Mouse (Mus musculus) kidney, adult 9 months (tissue): ENCODE data around the gene Mgmt.
A peak's percentile ranks its signal among the peaks of the same experiment; 100 is the strongest.

Experiments
- DNase-seq: peaks from one replicate; pipeline ENCODE4 v3.0.0; 2022

The Mgmt gene

DNA sequence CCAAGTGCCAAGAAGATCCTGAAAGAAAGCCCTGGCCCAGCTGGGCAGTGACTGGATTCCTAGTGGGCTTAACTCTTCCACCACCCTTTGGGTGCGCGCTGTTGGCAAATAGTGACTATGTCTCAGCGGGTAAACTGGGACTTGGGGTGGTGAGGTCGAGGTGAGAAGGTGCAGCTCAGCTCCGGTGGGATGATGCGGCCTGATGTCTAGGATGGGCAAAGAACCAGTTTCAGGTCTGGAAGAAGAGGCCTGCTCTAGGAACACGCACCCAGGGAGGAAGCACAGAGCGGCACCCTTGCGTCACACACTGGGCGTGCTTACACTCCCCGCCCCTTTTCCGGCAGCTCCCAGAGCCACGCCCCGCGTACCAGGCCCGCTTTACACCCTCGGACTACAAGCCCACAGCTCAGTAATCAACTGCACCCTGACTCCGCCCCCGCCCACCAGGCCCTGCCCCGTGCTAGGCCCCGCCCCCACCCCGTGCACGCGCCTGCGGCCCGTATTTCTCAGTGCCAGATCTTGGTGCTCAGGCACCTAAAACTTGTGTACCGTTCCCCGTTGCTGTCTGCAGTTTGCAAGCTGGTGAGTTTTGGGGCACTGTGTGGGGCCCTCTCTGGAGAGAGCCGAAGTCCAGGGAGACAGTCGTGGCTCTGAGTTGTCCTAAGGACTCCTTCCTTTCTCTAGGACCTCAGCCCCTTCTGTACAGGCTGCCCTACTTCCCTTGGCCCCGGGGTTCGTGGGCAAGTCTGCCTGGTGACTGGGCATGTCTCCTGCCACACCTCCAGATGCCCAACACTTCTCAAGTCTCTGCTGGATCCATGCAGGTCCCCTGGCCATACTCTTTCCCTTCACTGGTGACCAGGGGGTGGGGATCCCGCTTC, at the start of gene Mgmt:
TSS of gene Mgmt (plus strand) at position 509 of the 881 bp plus-strand sequence.
- DNase-seq = peak; percentile 96

DNA sequence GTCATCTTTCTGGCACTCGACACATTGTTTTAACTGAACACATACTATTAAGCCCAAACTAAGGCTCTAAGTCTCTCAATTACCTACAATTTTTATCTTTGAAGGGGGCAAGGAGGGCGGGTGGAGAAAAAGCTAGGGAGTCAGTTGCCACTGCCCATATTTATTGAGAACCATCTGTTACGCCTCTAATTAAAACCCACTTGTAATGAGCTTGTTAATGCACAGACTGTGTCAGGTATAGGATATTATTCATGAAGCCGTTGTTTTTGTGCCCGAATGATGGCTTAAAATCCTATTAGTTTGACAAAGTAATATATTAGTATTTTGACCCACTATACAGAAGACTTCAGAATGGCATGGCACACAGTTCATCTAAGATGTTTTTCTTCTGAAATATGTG, 49.6 kb upstream of the Mgmt start:
- no peak for DNase-seq

DNA sequence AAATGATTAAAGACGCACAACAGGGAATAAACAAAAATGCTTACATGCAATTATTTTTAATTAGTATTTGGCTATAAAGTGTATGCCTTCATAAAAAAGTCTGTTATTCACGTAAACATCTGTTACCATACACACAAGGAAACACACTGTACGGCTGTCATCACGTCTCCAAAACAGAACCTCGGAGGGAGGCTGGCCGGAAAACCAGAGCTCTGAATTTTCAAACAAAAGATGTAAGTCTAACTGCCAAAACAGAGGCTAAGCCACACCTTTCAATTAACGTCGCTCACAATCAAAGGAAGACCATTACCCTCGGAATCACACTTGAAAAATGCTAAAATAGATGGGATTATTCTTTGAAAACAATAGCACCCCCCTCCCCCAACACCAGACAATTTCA, 49.1 kb upstream of the Mgmt start:
- DNase-seq = no peak

GRCm38 (mm10) chr7:136846086-136846620, 48.3 kb upstream of the Mgmt start:
- no peak for DNase-seq

GRCm38 (mm10) chr7:136847601-136848000, 46.8 kb upstream of the Mgmt start:
- DNase-seq = no peak

GRCm38 (mm10) chr7:136848761-136849160, 45.7 kb upstream of the Mgmt start:
- DNase-seq = no peak

- DNase-seq = no peak
Measured at GRCm38 (mm10) chr7:136849811-136850210, 44.6 kb upstream of the Mgmt start.

DNA sequence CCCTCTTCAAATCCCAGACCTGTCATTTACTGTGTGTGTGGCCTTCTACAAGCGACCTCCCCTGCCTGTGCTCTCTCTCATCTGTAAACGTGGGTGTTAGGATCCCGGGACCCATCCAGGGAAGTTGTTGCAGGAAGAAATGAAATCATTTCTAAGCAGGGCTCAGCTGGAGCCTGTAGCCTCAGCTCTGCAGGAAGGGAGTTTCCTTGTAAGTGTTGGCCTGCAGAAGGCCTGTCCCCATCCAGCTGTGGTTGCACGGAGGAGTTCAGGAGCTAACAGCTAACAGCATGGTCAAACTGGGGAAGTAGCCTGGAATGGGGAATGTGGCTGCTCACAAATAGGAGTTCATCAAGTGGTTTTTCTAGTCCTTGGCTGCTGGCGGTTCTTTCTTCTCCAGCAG, 44.1 kb upstream of the Mgmt start:
- no peak for DNase-seq

- DNase-seq = no peak
Measured at GRCm38 (mm10) chr7:136851946-136852345, 42.5 kb upstream of the Mgmt start.

- peak; percentile 17 for DNase-seq
Measured at GRCm38 (mm10) chr7:136852721-136853120, 41.7 kb upstream of the Mgmt start.

GRCm38 (mm10) chr7:136864677-136865463, 29.5 kb upstream of the Mgmt start:
- DNase-seq = no peak

DNA sequence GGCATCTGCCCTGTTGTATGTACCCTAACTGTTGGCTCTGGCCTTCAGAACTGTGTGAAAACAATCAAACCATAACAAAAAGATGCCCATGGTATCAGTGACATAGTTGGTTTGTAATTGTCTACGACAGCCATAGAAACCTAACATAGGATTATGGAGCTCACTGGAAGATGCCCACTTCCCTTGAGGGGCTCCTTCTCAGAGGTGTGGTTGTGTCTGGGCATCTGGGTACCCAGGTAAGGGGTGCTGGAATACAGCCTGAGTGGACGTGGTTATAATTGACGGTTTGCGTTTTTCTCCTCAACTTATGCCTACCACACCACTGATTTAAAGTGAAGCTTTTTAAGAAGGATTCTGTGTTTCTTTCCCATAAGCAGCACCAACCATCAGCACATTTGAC, 28.5 kb upstream of the Mgmt start:
- no peak for DNase-seq

DNA sequence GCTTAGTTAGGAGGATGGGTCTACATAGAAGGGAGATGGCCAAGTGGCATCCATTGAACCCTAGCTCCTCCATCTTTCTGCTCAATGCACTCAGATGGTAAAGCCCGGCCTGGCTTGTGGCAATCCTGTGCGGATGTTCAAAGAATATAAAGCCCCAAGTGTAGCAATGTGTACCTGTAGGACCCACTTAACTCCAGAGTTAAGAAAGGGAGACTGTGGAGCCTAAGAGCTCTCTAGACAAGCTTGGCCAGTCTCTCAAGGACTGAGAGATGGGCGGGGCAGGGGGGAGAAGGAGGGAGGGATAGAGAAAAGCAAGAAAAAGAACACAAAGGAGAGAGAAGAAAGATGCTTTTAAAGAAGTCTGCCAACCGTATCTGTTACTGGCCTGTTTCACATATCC, 27.9 kb upstream of the Mgmt start:
- no peak for DNase-seq

- DNase-seq = no peak
Measured at GRCm38 (mm10) chr7:136871535-136871934, 22.9 kb upstream of the Mgmt start.

DNA sequence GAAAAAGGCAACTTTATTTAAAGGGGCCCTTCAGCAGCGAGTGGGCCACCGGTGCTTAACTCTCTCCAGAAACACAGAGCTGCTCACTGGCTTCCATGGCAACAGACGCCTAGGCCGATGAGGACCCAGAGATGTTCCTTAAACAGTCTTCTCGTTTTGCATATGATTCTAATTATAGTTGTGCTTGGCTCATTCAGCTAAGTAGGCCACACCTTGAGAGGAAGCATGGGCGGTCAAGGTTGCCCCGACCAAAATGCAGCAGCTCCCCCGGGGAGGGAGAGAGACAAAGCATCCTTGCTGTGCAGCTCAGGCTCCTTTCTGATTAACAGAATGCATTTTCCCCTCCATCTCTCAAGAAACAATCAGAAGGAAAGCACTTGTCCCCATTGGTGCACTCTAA, 22.4 kb upstream of the Mgmt start:
- no peak for DNase-seq

GRCm38 (mm10) chr7:136874396-136874795, 20.0 kb upstream of the Mgmt start:
- no peak for DNase-seq

GRCm38 (mm10) chr7:136880386-136880785, 14.0 kb upstream of the Mgmt start:
- DNase-seq = no peak

- DNase-seq = no peak
Measured at GRCm38 (mm10) chr7:136888161-136888560, 6.3 kb upstream of the Mgmt start.

DNA sequence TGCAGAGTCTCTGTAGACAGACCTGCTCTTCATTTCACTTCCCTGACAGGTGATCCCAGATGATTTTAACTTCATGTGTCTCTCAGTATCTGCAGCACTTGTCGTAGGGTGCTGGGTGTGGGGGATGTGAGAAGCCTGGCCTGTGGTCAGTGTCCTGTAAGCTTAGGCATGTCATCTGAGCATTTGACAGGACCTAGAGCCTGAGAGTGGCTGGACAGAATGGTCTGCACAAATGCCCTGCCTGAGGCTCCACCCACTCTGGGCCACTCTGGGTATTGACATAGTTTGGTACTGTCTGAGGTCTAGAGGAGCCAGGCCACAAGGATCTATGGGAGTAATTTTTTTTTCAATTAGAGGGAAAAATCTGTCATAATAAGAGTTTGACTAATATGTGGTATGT, 942 bp downstream of the Mgmt start:
- DNase-seq = peak; percentile 10

DNA sequence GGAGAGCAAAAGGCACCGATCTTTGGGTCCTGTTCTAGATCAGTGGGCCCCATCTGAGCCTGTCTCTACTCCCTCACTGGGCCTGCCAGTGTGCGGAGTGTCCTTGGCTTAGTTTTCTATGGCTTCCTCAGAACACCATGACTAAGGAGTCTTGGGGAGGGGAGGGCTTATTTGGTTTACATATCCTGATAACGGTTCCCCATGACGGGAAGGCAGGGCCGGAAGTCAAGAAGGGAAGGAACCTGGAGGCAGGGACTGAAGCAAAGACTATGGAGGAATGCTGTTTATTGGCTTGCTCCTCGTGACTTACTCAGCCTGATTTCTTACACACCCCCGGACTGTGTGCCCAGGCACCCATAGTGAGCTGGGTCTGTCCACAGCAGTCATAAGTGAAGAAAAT, 1.4 kb downstream of the Mgmt start:
- DNase-seq = no peak

DNA sequence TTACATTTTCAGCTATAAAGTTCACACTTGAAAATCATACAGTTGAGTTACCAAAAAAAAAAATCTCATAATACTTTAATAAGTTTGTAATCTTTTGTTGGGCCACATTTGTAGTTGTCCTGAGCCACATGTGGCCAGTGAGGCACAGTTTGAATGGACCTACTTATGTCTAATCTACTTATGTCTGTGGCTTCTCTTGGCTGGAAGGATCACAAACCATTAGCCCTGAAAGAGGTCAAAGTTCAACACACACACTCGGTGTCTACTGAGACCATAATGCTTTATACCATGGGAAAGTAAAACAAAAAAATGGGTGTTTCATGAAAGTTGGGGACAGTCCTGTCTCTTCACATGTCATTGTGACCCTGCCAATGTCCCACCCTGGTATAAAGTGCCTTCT, 3.1 kb downstream of the Mgmt start:
- no peak for DNase-seq

- no peak for DNase-seq
Measured at GRCm38 (mm10) chr7:136898005-136898404, 3.6 kb downstream of the Mgmt start.

DNA sequence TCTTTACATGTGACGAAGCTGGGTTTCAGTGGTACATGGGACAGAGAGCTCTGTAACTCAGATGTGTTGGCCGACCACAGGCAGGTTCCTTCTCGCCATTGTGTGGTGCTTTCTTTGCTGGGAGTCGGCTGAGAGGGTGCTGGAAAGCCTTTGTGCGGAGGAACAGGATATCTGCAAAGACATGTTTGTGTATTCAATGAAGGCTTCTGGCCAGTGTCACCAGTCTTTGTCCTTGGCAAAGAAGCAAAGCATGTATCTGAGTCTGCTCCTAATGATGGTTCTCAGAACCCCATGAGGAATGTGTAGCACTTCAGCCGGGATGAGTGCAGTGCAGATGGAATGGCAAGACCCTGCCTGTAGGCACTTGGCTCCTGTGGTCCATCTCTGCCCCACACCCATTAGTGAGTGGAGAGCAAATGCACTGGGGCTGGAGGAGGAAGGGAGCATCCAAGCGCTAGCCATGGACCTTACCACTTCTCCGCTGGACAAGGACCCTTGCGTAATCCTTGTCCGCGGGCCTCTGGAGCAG, 14.3 kb downstream of the Mgmt start:
- DNase-seq = no peak

DNA sequence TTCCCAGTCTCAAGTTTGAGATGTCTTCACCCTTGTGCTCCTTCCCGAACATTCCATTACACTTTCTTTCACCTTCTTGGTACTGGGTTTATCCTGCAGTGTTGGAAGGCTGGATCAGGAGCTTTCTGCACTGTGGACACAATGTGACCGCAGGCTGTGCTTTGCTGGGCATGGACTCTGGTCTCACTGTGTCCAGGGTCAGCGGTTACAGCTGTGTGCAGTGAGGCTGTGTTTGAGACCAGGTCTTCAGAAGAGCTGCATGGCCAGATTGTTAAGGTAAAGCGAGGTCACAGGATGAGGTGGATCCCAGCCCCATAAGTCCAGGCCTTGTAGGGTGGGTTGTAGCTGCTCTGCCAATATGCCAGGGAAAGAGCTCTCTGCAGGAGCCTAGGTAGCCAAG, 18.5 kb downstream of the Mgmt start:
- peak; percentile 72 for DNase-seq
